Mouse (Mus musculus): ENCODE data around the gene Chp1. TPM values are rescaled to one million over a fixed set of nuclear protein-coding genes. Genes with fewer than 3 reads are reported as not detected.
A peak's percentile ranks its signal among the peaks of the same experiment; 100 is the strongest.
"Not testable (repeated sequence)": the region's sequence is repeated elsewhere in the genome, so short reads cannot be mapped to it uniquely, and the experiment has no call there.

The Chp1 gene
- polyA plus RNA-seq, 1 experiment from 2014 or later: 56.6 TPM

DNA sequence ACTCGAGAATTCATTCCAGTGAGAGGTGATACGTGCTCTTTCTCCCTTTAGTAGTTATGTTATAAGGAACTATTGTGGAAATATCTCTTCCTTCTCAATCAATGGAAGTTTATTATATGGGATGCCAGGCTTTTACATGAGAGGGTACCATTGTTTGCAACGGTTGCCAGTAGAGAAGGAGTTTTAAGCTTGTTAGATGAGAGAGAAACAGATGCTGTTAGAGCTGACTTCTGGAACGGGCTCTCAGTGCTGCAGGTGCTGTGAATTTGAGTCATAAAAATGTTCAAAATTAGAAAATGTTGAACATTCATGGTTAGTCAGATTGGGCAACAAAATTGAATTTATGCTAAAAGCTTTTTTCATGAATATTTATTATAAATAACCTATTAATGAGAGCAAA, 53.5 kb downstream of the Chp1 start:
- H3K4me2 ChIP-seq (ENCODE audit: low read depth, low read length, severe bottlenecking): no peak overlapping the region
- H3K36me3 ChIP-seq (ENCODE audit: control insufficient read depth, insufficient read depth, low read length): peaks cover 11% of the 10 kb centered on the region
- H3K9me3 ChIP-seq (ENCODE audit: control insufficient read depth, low read length): no peaks in the 10 kb centered on the region
- DNase-seq (ENCODE audit: low spot score) (no peak), ATAC-seq (replicated peaks; ENCODE audit: low FRiP score) (no peak)
- no peak overlapping the region for H3K4me3 ChIP-seq (ENCODE audit: low read depth, low read length)
- no peaks in the 10 kb centered on the region for H3K27me3 ChIP-seq (ENCODE audit: control insufficient read depth, insufficient read depth, low read length)
- no peaks in the 10 kb centered on the region for H3K4me1 ChIP-seq (replicated peaks; ENCODE audit: control insufficient read depth, insufficient read depth, low read length)
- H3K9ac ChIP-seq (ENCODE audit: low read length): no peak overlapping the region
- no peak overlapping the region for H3K27ac ChIP-seq (ENCODE audit: low read depth, low read length)
- 92% methylated on average over 4 of the region's 4 CpGs for WGBS

- DNase-seq (ENCODE audit: low spot score); H3K4me2 ChIP-seq (ENCODE audit: low read depth, low read length, severe bottlenecking); H3K9ac ChIP-seq (ENCODE audit: low read length); H3K4me1 ChIP-seq (replicated peaks; ENCODE audit: control insufficient read depth, insufficient read depth, low read length); H3K27me3 ChIP-seq (ENCODE audit: control insufficient read depth, insufficient read depth, low read length); H3K4me3 ChIP-seq (ENCODE audit: low read depth, low read length); ATAC-seq (replicated peaks; ENCODE audit: low FRiP score); H3K9me3 ChIP-seq (ENCODE audit: control insufficient read depth, low read length); H3K27ac ChIP-seq (ENCODE audit: low read depth, low read length): not testable (repeated sequence)
- WGBS: 82% methylated on average over 3 of the region's 3 CpGs
- H3K36me3 ChIP-seq (ENCODE audit: control insufficient read depth, insufficient read depth, low read length): peaks cover 11% of the 10 kb centered on the region
Measured at GRCm38 (mm10) chr2:119601575-119601974, 54.1 kb downstream of the Chp1 start.

- Histone ChIP-seq H3K27ac (ENCODE audit: low read depth, low read length) (no peak overlapping the region), H3K4me3 (ENCODE audit: low read depth, low read length) (no peak overlapping the region), H3K9ac (ENCODE audit: low read length) (no peak overlapping the region), H3K4me2 (ENCODE audit: low read depth, low read length, severe bottlenecking) (no peak overlapping the region), H3K27me3 (ENCODE audit: control insufficient read depth, insufficient read depth, low read length) (no peaks in the 10 kb centered on the region), H3K9me3 (ENCODE audit: control insufficient read depth, low read length) (no peaks in the 10 kb centered on the region), H3K4me1 (replicated peaks; ENCODE audit: control insufficient read depth, insufficient read depth, low read length) (no peaks in the 10 kb centered on the region), H3K36me3 (ENCODE audit: control insufficient read depth, insufficient read depth, low read length) (peaks cover 6% of the 10 kb centered on the region; the same call in 1 of the 2 replicates)
- DNase-seq (ENCODE audit: low spot score) (no peak), ATAC-seq (replicated peaks; ENCODE audit: low FRiP score) (no peak)
- WGBS: 79% methylated on average over 1 of the region's 1 CpGs
Measured at GRCm38 (mm10) chr2:119602488-119602887, 55.0 kb downstream of the Chp1 start.

GRCm38 (mm10) chr2:119603909-119604308, 56.4 kb downstream of the Chp1 start:
- DNase-seq (ENCODE audit: low spot score): no peak
- Histone ChIP-seq H3K4me3 (ENCODE audit: low read depth, low read length) (no peak overlapping the region), H3K4me1 (replicated peaks; ENCODE audit: control insufficient read depth, insufficient read depth, low read length) (no peaks in the 10 kb centered on the region), H3K27ac (ENCODE audit: low read depth, low read length) (no peak overlapping the region), H3K27me3 (ENCODE audit: control insufficient read depth, insufficient read depth, low read length) (no peaks in the 10 kb centered on the region), H3K4me2 (ENCODE audit: low read depth, low read length, severe bottlenecking) (no peak overlapping the region), H3K9me3 (ENCODE audit: control insufficient read depth, low read length) (no peaks in the 10 kb centered on the region), H3K9ac (ENCODE audit: low read length) (no peak overlapping the region), H3K36me3 (ENCODE audit: control insufficient read depth, insufficient read depth, low read length) (peaks cover 6% of the 10 kb centered on the region; the same call in 1 of the 2 replicates)
- ATAC-seq (replicated peaks; ENCODE audit: low FRiP score): no peak
- 91% methylated on average over 2 of the region's 2 CpGs for WGBS

GRCm38 (mm10) chr2:119605361-119605973, 58.0 kb downstream of the Chp1 start:
- Histone ChIP-seq H3K4me1 (replicated peaks; ENCODE audit: control insufficient read depth, insufficient read depth, low read length) (no peaks in the 10 kb centered on the region), H3K9me3 (ENCODE audit: control insufficient read depth, low read length) (no peaks in the 10 kb centered on the region), H3K27me3 (ENCODE audit: control insufficient read depth, insufficient read depth, low read length) (no peaks in the 10 kb centered on the region), H3K4me2 (ENCODE audit: low read depth, low read length, severe bottlenecking) (no peak overlapping the region), H3K36me3 (ENCODE audit: control insufficient read depth, insufficient read depth, low read length) (peaks cover 2% of the 10 kb centered on the region; the same call in 1 of the 2 replicates), H3K9ac (ENCODE audit: low read length) (no peak overlapping the region), H3K27ac (ENCODE audit: low read depth, low read length) (no peak overlapping the region), H3K4me3 (ENCODE audit: low read depth, low read length) (no peak overlapping the region)
- 94% methylated on average over 6 of the region's 6 CpGs for WGBS
- ATAC-seq (replicated peaks; ENCODE audit: low FRiP score) (no peak), DNase-seq (ENCODE audit: low spot score) (no peak)

DNA sequence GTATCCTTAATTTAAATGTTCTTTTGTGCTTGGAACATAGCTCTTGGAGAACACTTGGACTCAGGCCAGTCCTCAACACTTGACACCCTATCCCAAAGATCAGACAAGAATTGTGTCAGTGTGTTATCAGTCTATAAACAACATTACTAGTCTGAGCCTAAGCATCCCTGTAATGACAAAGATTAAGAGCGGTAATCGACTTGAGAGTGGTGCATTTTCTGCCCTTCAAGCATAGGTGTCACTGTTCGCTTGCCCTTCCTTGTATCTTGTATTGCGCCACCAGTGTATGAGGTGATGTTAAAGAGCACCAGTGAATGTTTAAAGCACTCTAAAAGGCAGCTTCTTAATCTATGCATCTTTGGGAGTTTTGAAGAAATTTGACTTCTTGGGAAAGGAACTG, 59.5 kb downstream of the Chp1 start:
- Histone ChIP-seq H3K4me3 (ENCODE audit: low read depth, low read length) (no peak overlapping the region), H3K27me3 (ENCODE audit: control insufficient read depth, insufficient read depth, low read length) (no peaks in the 10 kb centered on the region), H3K27ac (ENCODE audit: low read depth, low read length) (no peak overlapping the region), H3K9ac (ENCODE audit: low read length) (no peak overlapping the region), H3K36me3 (ENCODE audit: control insufficient read depth, insufficient read depth, low read length) (peaks cover 2% of the 10 kb centered on the region; the same call in 1 of the 2 replicates), H3K4me1 (replicated peaks; ENCODE audit: control insufficient read depth, insufficient read depth, low read length) (no peaks in the 10 kb centered on the region), H3K9me3 (ENCODE audit: control insufficient read depth, low read length) (no peaks in the 10 kb centered on the region), H3K4me2 (ENCODE audit: low read depth, low read length, severe bottlenecking) (no peak overlapping the region)
- ATAC-seq (replicated peaks; ENCODE audit: low FRiP score) (no peak), DNase-seq (ENCODE audit: low spot score) (no peak)
- 93% methylated on average over 4 of the region's 4 CpGs for WGBS

DNA sequence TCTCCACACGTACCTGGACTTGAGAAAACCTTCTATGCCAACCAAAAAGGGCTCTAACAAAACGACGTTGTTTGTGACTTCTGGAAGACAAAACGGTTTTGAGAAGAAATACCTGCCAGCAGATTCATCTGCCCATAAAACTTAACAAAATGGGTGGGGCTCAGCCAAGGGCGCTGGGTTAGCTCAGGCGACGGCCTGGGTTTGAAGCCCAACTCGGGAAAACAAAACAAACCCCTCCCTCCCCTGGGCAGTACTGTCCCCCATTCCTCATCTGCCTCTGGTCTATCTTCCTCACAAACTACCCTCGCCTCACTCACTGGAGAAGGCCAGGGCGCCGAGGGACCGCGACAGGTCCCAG, 70.3 kb downstream of the Chp1 start:
- ATAC-seq (replicated peaks; ENCODE audit: low FRiP score): no peak
- WGBS: under 1% methylated on average over 13 of the region's 13 CpGs

DNA sequence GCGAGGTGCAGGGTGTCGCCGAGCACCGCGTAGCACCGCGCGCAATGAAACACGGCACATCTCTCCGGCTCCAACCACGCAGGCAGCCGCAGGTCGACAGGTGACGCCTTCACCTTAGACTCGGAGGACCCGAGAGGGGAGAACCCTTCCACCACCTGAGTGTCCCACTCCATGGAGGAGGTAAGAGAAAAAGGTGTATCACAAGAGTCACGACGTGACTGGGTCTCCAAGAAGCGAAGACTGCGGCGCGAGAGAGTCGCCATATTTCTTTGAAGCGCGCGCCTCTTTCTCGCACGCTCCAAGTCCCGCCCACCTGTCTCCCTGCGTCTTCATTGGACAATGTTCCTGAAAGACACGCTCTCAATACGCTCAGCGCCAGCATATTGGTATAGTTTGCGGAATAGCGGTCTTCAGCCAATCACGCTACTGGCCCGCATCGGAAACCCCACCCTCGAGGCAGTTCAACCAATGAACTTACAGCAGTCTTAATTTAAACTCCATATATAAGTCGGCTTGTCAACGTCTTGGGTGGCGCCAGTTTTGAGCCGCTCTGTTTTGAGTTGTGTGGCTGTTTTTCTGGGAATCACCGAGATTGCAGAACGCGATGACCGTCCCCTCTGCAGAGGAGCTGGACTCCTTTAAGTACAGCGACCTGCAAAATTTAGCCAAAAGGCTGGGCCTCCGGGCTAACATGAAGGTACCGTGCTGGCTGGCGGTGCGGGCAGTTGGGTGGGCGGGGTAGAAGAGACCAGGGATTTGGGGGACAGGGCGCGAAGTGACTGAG, 70.9 kb downstream of the Chp1 start, which contains the start of the genes Nusap1 and Oip5:
Gene Nusap1 (plus strand): TSS at position 100 of the 784 bp plus-strand sequence.
Gene Oip5 (minus strand): TSS at position 271 of the 784 bp plus-strand sequence.
- under 1% methylated on average over 55 of the region's 55 CpGs for WGBS
- Histone ChIP-seq H3K9me3 (ENCODE audit: control insufficient read depth, low read length) (no peaks in the 10 kb centered on the region), H3K4me1 (replicated peaks; ENCODE audit: control insufficient read depth, insufficient read depth, low read length) (peaks cover 7% of the 10 kb centered on the region; the same call in 1 of the 2 replicates), H3K36me3 (ENCODE audit: control insufficient read depth, insufficient read depth, low read length) (no peaks in the 10 kb centered on the region), H3K4me2 (ENCODE audit: low read depth, low read length, severe bottlenecking) (peak within 1 kb of the TSS; percentile 68), H3K27ac (ENCODE audit: low read depth, low read length) (peak within 1 kb of the TSS; percentile 57), H3K9ac (ENCODE audit: low read length) (peak within 1 kb of the TSS; percentile 79), H3K4me3 (ENCODE audit: low read depth, low read length) (peak within 1 kb of the TSS; percentile 85), H3K27me3 (ENCODE audit: control insufficient read depth, insufficient read depth, low read length) (no peaks in the 10 kb centered on the region)
- ATAC-seq (replicated peaks; ENCODE audit: low FRiP score) (peak; percentile 99), DNase-seq (ENCODE audit: low spot score) (peak; percentile 94)

More for the DNA sequence above, 70.3 kb downstream of the Chp1 start:
- Histone ChIP-seq H3K4me1 (replicated peaks; ENCODE audit: control insufficient read depth, insufficient read depth, low read length) (peaks cover 7% of the 10 kb centered on the region; the same call in 1 of the 2 replicates), H3K4me3 (ENCODE audit: low read depth, low read length) (peak overlapping the region; percentile 85), H3K36me3 (ENCODE audit: control insufficient read depth, insufficient read depth, low read length) (no peaks in the 10 kb centered on the region), H3K27me3 (ENCODE audit: control insufficient read depth, insufficient read depth, low read length) (no peaks in the 10 kb centered on the region), H3K4me2 (ENCODE audit: low read depth, low read length, severe bottlenecking) (peak overlapping the region; percentile 53), H3K27ac (ENCODE audit: low read depth, low read length) (peak overlapping the region; percentile 57), H3K9me3 (ENCODE audit: control insufficient read depth, low read length) (no peaks in the 10 kb centered on the region), H3K9ac (ENCODE audit: low read length) (peak overlapping the region; percentile 79)
- DNase-seq (ENCODE audit: low spot score): no peak

All from forebrain, embryonic 11.5 days (tissue).